Mouse (Mus musculus): Measurements from ENCODE around the gene Acp5.
A peak's percentile ranks its signal among the peaks of the same experiment; 100 is the strongest.

The Acp5 gene

GRCm38 (mm10) chr9:22138480-22138879 is 3.0 kb upstream of the Acp5 start:
- no peak for DNase-seq

GRCm38 (mm10) chr9:22136765-22137547 is 1.4 kb upstream of the Acp5 start:
- no peak for DNase-seq

GRCm38 (mm10) chr9:22134988-22135643 is 395 bp downstream of the Acp5 start:
- no peak for DNase-seq

GRCm38 (mm10) chr9:22134246-22134890 is 1.1 kb downstream of the Acp5 start:
- DNase-seq, result no peak

- DNase-seq, result no peak
Measured at GRCm38 (mm10) chr9:22132220-22132619, 3.3 kb downstream of the Acp5 start.

GRCm38 (mm10) chr9:22131226-22131981 is 4.1 kb downstream of the Acp5 start:
- DNase-seq, result peak; percentile 86

- no peak for DNase-seq
Measured at GRCm38 (mm10) chr9:22125246-22126027, 10.1 kb downstream of the Acp5 start.

- no peak for DNase-seq
Measured at GRCm38 (mm10) chr9:22124169-22124568, 11.3 kb downstream of the Acp5 start.

GRCm38 (mm10) chr9:22123069-22123609 is 12.4 kb downstream of the Acp5 start:
- no peak for DNase-seq

- DNase-seq, result no peak
Measured at GRCm38 (mm10) chr9:22122005-22122404, 13.5 kb downstream of the Acp5 start.

- no peak for DNase-seq
Measured at GRCm38 (mm10) chr9:22121545-22121944, 14.0 kb downstream of the Acp5 start.

- DNase-seq, result no peak
Measured at GRCm38 (mm10) chr9:22119543-22119942, 16.0 kb downstream of the Acp5 start.

- DNase-seq, result peak; percentile 71
Measured at GRCm38 (mm10) chr9:22117754-22118456, 17.6 kb downstream of the Acp5 start.

GRCm38 (mm10) chr9:22116740-22117426 is 18.6 kb downstream of the Acp5 start, which contains the start of gene Elof1:
Gene Elof1 (minus strand): TSS chr9:22117172.
- peak; percentile 95 for DNase-seq

GRCm38 (mm10) chr9:22116086-22116485 is 19.4 kb downstream of the Acp5 start:
- no peak for DNase-seq

GRCm38 (mm10) chr9:22115635-22116034 is 19.9 kb downstream of the Acp5 start:
- DNase-seq, result no peak

- DNase-seq, result no peak
Measured at GRCm38 (mm10) chr9:22108194-22108593, 27.3 kb downstream of the Acp5 start.

- no peak for DNase-seq
Measured at GRCm38 (mm10) chr9:22099922-22100321, 35.6 kb downstream of the Acp5 start.

GRCm38 (mm10) chr9:22098993-22099696 is 36.4 kb downstream of the Acp5 start, which contains the start of gene Cnn1:
Gene Cnn1 (plus strand): TSS chr9:22099216.
- no peak for DNase-seq

- peak; percentile 80 for DNase-seq
Measured at GRCm38 (mm10) chr9:22095854-22096307, 39.6 kb downstream of the Acp5 start.
